Mouse (Mus musculus): ENCODE data around the gene Lin37.

DNA sequence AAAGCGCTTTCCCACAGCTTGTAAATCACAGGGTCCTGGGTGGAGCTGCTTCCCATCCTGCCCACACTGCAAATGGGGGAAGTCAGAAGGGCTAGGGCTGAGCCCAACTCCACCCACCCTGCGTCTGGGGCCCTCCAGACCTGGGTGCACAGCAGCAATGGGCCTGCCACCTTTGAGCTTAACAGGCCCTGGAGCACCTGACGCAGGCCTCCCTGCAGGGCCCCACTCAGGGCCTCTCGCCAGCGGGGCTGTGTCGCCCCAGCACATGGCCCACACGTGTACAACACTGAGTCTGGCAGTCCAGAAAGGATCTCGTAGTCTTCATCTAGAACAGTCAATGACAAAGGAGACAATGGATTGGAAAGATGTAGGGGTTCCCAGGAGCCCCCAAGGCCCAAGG is 20.3 kb upstream of the Lin37 start:
- no peak for TF ChIP-seq CTCF (IDR thresholded peaks at IDR 0.05; ENCODE audit: extremely low read depth, insufficient read depth, low read length)
- TF ChIP-seq POLR2A (IDR thresholded peaks at IDR 0.05; ENCODE audit: extremely low read depth, insufficient read depth, low read length) = no peak
